Mouse (Mus musculus): ENCODE measurements around the gene Kif5c. TPM values are rescaled to one million over a fixed set of nuclear protein-coding genes. Genes with fewer than 3 reads are reported as not detected.

Gene Kif5c
- polyA plus RNA-seq, 1 experiment from 2014 or later: 1.1 TPM

- Histone ChIP-seq H3K36me3 (ENCODE audit: control insufficient read depth, insufficient read depth, low read length) (no peaks in the 10 kb centered on the region), H3K4me1 (ENCODE audit: control insufficient read depth in 2 of 2, insufficient read depth in 2 of 2, low read length in 2 of 2) (no peaks in the 10 kb centered on the region; a peak in 1 of 4 replicates), H3K4me3 (ENCODE audit: control insufficient read depth in 1 of 2, insufficient read depth in 1 of 2, low read depth in 1 of 2, low read length in 2 of 2) (no peak overlapping the region), H3K9ac (ENCODE audit: low read length) (no peak overlapping the region), H3K27me3 (ENCODE audit: control insufficient read depth, insufficient read depth, low read length) (no peaks in the 10 kb centered on the region), H3K9me3 (ENCODE audit: control insufficient read depth, low read length) (no peaks in the 10 kb centered on the region), H3K27ac (replicated peaks in 1 of 2; ENCODE audit: control insufficient read depth in 1 of 2, insufficient read depth in 1 of 2, low read depth in 2 of 2, low read length in 2 of 2) (no peak overlapping the region), H3K4me2 (ENCODE audit: low read length) (no peak overlapping the region)
- ATAC-seq (ENCODE audit: insufficient number of reproducible peaks, insufficient read depth, low FRiP score, low read depth): no peak
- WGBS: 76% methylated on average over 3 of the region's 3 CpGs
Observed at GRCm38 (mm10) chr2:49657666-49658065, 38.6 kb downstream of the Kif5c start.

GRCm38 (mm10) chr2:49658988-49659387 lies 39.9 kb downstream of the Kif5c start:
- no peak for ATAC-seq (ENCODE audit: insufficient number of reproducible peaks, insufficient read depth, low FRiP score, low read depth)
- Histone ChIP-seq H3K9ac (ENCODE audit: low read length) (no peak overlapping the region), H3K4me2 (ENCODE audit: low read length) (no peak overlapping the region), H3K9me3 (ENCODE audit: control insufficient read depth, low read length) (no peaks in the 10 kb centered on the region), H3K4me1 (ENCODE audit: control insufficient read depth in 2 of 2, insufficient read depth in 2 of 2, low read length in 2 of 2) (no peaks in the 10 kb centered on the region; a peak in 1 of 4 replicates), H3K27me3 (ENCODE audit: control insufficient read depth, insufficient read depth, low read length) (no peaks in the 10 kb centered on the region), H3K36me3 (ENCODE audit: control insufficient read depth, insufficient read depth, low read length) (no peaks in the 10 kb centered on the region), H3K27ac (replicated peaks in 1 of 2; ENCODE audit: control insufficient read depth in 1 of 2, insufficient read depth in 1 of 2, low read depth in 2 of 2, low read length in 2 of 2) (no peak overlapping the region), H3K4me3 (ENCODE audit: control insufficient read depth in 1 of 2, insufficient read depth in 1 of 2, low read depth in 1 of 2, low read length in 2 of 2) (no peak overlapping the region)
- WGBS: 86% methylated on average over 4 of the region's 4 CpGs

GRCm38 (mm10) chr2:49659964-49660363 lies 40.9 kb downstream of the Kif5c start:
- Histone ChIP-seq H3K9ac (ENCODE audit: low read length) (no peak overlapping the region), H3K27ac (replicated peaks in 1 of 2; ENCODE audit: control insufficient read depth in 1 of 2, insufficient read depth in 1 of 2, low read depth in 2 of 2, low read length in 2 of 2) (no peak overlapping the region), H3K36me3 (ENCODE audit: control insufficient read depth, insufficient read depth, low read length) (no peaks in the 10 kb centered on the region), H3K4me1 (ENCODE audit: control insufficient read depth in 2 of 2, insufficient read depth in 2 of 2, low read length in 2 of 2) (no peaks in the 10 kb centered on the region; a peak in 1 of 4 replicates), H3K27me3 (ENCODE audit: control insufficient read depth, insufficient read depth, low read length) (no peaks in the 10 kb centered on the region), H3K9me3 (ENCODE audit: control insufficient read depth, low read length) (no peaks in the 10 kb centered on the region), H3K4me2 (ENCODE audit: low read length) (no peak overlapping the region), H3K4me3 (ENCODE audit: control insufficient read depth in 1 of 2, insufficient read depth in 1 of 2, low read depth in 1 of 2, low read length in 2 of 2) (no peak overlapping the region)
- 54% methylated on average over 8 of the region's 8 CpGs for WGBS
- ATAC-seq (ENCODE audit: insufficient number of reproducible peaks, insufficient read depth, low FRiP score, low read depth): no peak

- Histone ChIP-seq H3K36me3 (ENCODE audit: control insufficient read depth, insufficient read depth, low read length) (no peaks in the 10 kb centered on the region), H3K9ac (ENCODE audit: low read length) (no peak overlapping the region), H3K4me1 (ENCODE audit: control insufficient read depth in 2 of 2, insufficient read depth in 2 of 2, low read length in 2 of 2) (no peaks in the 10 kb centered on the region; a peak in 1 of 4 replicates), H3K4me2 (ENCODE audit: low read length) (no peak overlapping the region), H3K9me3 (ENCODE audit: control insufficient read depth, low read length) (no peaks in the 10 kb centered on the region), H3K4me3 (ENCODE audit: control insufficient read depth in 1 of 2, insufficient read depth in 1 of 2, low read depth in 1 of 2, low read length in 2 of 2) (no peak overlapping the region), H3K27ac (replicated peaks in 1 of 2; ENCODE audit: control insufficient read depth in 1 of 2, insufficient read depth in 1 of 2, low read depth in 2 of 2, low read length in 2 of 2) (no peak overlapping the region), H3K27me3 (ENCODE audit: control insufficient read depth, insufficient read depth, low read length) (no peaks in the 10 kb centered on the region)
- 92% methylated on average over 12 of the region's 12 CpGs for WGBS
- ATAC-seq (ENCODE audit: insufficient number of reproducible peaks, insufficient read depth, low FRiP score, low read depth): no peak
Observed at GRCm38 (mm10) chr2:49660375-49660923, 41.4 kb downstream of the Kif5c start.

- Histone ChIP-seq H3K4me1 (ENCODE audit: control insufficient read depth in 2 of 2, insufficient read depth in 2 of 2, low read length in 2 of 2) (no peaks in the 10 kb centered on the region; a peak in 1 of 4 replicates), H3K9me3 (ENCODE audit: control insufficient read depth, low read length) (no peaks in the 10 kb centered on the region), H3K9ac (ENCODE audit: low read length) (no peak overlapping the region), H3K36me3 (ENCODE audit: control insufficient read depth, insufficient read depth, low read length) (no peaks in the 10 kb centered on the region), H3K27me3 (ENCODE audit: control insufficient read depth, insufficient read depth, low read length) (no peaks in the 10 kb centered on the region), H3K4me3 (ENCODE audit: control insufficient read depth in 1 of 2, insufficient read depth in 1 of 2, low read depth in 1 of 2, low read length in 2 of 2) (no peak overlapping the region), H3K4me2 (ENCODE audit: low read length) (no peak overlapping the region), H3K27ac (replicated peaks in 1 of 2; ENCODE audit: control insufficient read depth in 1 of 2, insufficient read depth in 1 of 2, low read depth in 2 of 2, low read length in 2 of 2) (no peak overlapping the region)
- no peak for ATAC-seq (ENCODE audit: insufficient number of reproducible peaks, insufficient read depth, low FRiP score, low read depth)
Observed at GRCm38 (mm10) chr2:49661348-49661747, 42.2 kb downstream of the Kif5c start.

- 83% methylated on average over 3 of the region's 3 CpGs for WGBS
- H3K9me3 ChIP-seq (ENCODE audit: control insufficient read depth, low read length): no peaks in the 10 kb centered on the region
- H3K27ac ChIP-seq (replicated peaks in 1 of 2; ENCODE audit: control insufficient read depth in 1 of 2, insufficient read depth in 1 of 2, low read depth in 2 of 2, low read length in 2 of 2): no peak overlapping the region
- no peak overlapping the region for H3K9ac ChIP-seq (ENCODE audit: low read length)
- H3K4me1 ChIP-seq (ENCODE audit: control insufficient read depth in 2 of 2, insufficient read depth in 2 of 2, low read length in 2 of 2): no peaks in the 10 kb centered on the region; a peak in 1 of 4 replicates
- H3K4me2 ChIP-seq (ENCODE audit: low read length): no peak overlapping the region
- no peak overlapping the region for H3K4me3 ChIP-seq (ENCODE audit: control insufficient read depth in 1 of 2, insufficient read depth in 1 of 2, low read depth in 1 of 2, low read length in 2 of 2)
- H3K27me3 ChIP-seq (ENCODE audit: control insufficient read depth, insufficient read depth, low read length): no peaks in the 10 kb centered on the region
- no peaks in the 10 kb centered on the region for H3K36me3 ChIP-seq (ENCODE audit: control insufficient read depth, insufficient read depth, low read length)
- no peak for ATAC-seq (ENCODE audit: insufficient number of reproducible peaks, insufficient read depth, low FRiP score, low read depth)
Observed at GRCm38 (mm10) chr2:49661872-49662271, 42.8 kb downstream of the Kif5c start.

- WGBS: 81% methylated on average over 12 of the region's 12 CpGs
- H3K36me3 ChIP-seq (ENCODE audit: control insufficient read depth, insufficient read depth, low read length): no peaks in the 10 kb centered on the region
- no peak for ATAC-seq (ENCODE audit: insufficient number of reproducible peaks, insufficient read depth, low FRiP score, low read depth)
- H3K27me3 ChIP-seq (ENCODE audit: control insufficient read depth, insufficient read depth, low read length): no peaks in the 10 kb centered on the region
- no peak overlapping the region for H3K4me3 ChIP-seq (ENCODE audit: control insufficient read depth in 1 of 2, insufficient read depth in 1 of 2, low read depth in 1 of 2, low read length in 2 of 2)
- H3K27ac ChIP-seq (replicated peaks in 1 of 2; ENCODE audit: control insufficient read depth in 1 of 2, insufficient read depth in 1 of 2, low read depth in 2 of 2, low read length in 2 of 2): no peak overlapping the region
- H3K9ac ChIP-seq (ENCODE audit: low read length): no peak overlapping the region
- no peak overlapping the region for H3K4me2 ChIP-seq (ENCODE audit: low read length)
- H3K4me1 ChIP-seq (ENCODE audit: control insufficient read depth in 2 of 2, insufficient read depth in 2 of 2, low read length in 2 of 2): peaks cover 0 to 3% of the 10 kb centered on the region in 2 experiments; a peak in 1 of 4 replicates
- 0 out of 2 replicates have a peak, but pooled peaks cover 2% of the 10 kb centered on the region for H3K9me3 ChIP-seq (ENCODE audit: control insufficient read depth, low read length)
Observed at GRCm38 (mm10) chr2:49671753-49672500, 52.8 kb downstream of the Kif5c start.

Data from heart, embryonic 14.5 days (tissue).